Mouse (Mus musculus): ENCODE data around the gene Olfr780.
"Not testable (repeated sequence)": the region's sequence is repeated elsewhere in the genome, so short reads cannot be mapped to it uniquely, and the experiment has no call there.

Gene Olfr780

DNA sequence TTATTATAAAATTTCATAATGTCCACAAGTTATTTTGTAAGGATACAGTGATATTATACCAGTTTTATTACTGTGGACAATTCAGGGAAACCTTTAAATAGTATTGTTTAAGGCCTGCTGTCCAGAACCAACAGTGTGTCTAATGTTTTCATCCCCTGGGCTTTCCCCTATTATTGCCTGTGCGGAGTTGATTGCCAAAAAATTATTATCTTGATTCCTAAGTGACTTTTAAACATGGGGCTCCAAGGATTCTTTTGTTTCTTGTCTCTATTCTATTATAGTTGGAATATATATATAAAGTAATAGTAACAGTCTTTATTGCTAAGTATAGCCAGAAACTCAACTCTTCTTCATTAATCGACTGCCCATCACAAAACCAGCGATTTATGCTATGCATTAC, at the start of gene Olfr780:
Olfr780 (plus strand) TSS at position 301 of the 400 bp plus-strand sequence.
- DNase-seq = no peak

DNA sequence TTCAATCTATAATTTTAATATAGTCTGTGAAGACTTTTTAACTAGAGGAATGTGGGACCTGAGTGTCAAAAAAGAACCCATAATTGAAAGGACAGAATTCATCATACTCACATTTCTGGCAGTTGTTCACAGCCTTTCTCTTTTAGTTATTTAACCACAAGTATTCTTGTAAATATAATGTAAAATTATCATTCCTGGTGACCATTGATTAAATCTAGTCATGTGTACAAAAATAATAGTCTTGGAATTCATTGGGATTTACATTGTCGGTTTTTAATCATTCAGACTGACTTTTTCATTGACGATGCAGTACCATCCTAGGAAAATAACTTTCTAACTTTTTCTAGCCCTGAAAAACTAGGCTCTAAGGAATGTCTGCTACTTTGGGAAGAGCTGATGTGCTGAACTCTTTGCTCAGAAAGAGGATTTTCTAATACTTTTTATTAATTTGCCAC, 46.8 kb upstream of the Olfr780 start, which contains the start of gene Olfr777:
Olfr777 (minus strand) TSS at position 405 of the 455 bp plus-strand sequence.
- DNase-seq = no peak

DNA sequence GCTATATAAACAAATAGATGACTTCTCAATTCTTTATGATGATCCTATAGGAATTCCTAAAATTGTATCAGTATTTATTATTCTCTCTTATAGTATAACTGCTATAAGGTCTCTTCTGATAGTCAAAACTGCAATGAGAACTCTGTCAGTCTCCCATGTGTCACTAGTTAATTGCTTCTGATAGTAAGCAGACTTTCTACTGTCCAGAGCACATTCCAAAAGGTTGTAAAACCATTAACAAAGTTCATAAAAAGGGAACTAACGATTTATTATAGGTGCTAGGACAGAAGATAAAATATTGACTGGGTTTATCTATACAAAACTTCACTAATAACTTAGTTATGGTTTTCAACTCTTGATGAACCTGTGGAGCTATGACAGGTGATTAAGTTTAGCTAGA, 4.9 kb upstream of the Olfr780 start:
- DNase-seq = not testable (repeated sequence)

DNA sequence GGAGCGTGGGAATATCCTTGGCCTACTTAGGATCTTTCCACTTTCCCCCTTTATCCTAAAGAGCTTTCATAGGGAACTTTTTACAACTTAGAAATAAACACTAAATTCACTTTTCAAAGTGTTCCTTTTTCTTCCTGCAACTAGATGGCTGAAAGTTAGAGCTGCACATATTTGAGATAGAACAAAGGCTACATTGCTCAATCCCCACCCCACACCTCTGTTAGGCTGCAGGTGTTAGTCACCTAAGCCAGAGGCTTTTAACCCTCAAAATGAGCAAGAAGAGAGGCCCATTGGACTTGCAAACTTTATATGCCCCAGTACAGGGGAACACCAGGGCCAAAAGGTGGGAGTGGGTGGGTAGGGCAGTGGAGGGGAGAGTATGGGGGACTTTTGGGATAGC, 4.4 kb upstream of the Olfr780 start:
- DNase-seq = not testable (repeated sequence)

DNA sequence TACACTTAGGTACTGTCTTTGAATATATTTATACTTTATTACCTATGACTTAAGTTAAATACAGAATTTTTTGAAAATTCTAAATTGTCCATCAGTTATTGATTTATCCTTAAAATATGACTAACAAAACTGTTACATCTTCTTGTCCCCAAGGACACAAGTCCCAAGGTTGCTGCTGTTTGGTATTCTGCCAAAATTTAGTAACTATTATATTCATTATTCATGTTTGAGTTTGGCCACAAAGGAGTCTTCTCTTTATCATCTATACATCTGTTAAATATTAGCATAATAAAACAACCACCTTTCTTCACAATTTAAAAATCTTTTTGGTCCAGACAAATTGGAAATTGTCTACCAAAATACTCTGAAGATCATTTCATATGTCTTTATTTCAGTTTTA, 10.6 kb downstream of the Olfr780 start, which contains the start of gene Olfr781:
Olfr781 (plus strand) TSS at position 301 of the 400 bp plus-strand sequence.
- no peak for DNase-seq

DNA sequence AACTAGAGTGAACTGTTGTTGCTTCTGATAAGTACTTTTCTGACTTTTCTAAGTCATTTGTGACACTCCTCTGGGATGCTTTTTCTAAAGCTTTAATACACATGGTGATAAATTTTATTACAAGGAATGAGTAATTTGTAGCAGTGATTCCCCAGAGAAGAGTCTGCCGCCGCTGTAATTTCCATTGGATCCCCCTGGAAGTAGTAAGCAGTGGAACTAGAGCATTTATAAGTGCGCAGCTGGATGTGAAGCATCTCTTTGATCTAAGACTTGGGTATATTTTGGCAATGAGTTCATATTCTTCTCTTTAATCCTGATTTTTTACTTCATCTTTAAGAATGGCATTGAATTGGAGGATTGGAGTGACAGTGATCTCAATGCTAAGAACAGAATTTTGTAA, 30.6 kb downstream of the Olfr780 start, which contains the start of gene Olfr782:
Olfr782 (plus strand) TSS at position 301 of the 400 bp plus-strand sequence.
- DNase-seq = no peak

DNA sequence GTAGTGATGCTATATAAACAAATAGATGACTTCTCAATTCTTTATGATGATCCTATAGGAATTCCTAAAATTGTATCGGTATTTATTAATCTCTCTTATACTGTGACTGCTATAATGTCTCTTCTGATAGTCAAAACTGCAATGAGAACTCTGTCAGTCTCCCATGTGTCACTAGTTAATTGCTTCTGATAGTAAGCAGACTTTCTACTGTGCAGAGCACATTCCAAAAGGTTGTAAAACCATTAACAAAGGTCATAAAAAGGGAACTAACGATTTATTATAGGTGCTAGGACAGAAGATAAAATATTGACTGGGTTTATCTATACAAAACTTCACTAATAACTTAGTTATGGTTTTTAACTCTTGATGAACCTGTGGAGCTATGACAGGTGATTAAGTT, 34.6 kb downstream of the Olfr780 start:
- not testable (repeated sequence) for DNase-seq

DNA sequence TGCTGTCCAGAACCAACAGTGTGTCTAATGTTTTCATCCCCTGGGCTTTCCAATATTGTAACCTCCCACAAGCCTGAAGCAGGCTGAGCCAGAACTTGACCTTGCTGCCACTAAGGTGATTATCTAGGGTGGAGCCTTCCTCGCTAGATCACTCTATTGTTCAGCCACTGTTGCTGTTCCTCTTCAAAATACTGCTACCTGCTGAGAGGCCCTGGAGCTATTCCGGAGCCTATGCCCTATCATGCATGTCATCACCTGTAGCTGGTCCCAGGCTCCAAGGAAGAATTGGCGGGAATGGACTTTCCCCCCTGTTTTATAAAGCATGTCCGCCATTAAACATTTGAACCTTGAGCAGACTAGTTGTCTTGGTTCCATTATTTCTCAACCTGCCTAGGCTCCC, 38.6 kb downstream of the Olfr780 start:
- DNase-seq = not testable (repeated sequence)

DNA sequence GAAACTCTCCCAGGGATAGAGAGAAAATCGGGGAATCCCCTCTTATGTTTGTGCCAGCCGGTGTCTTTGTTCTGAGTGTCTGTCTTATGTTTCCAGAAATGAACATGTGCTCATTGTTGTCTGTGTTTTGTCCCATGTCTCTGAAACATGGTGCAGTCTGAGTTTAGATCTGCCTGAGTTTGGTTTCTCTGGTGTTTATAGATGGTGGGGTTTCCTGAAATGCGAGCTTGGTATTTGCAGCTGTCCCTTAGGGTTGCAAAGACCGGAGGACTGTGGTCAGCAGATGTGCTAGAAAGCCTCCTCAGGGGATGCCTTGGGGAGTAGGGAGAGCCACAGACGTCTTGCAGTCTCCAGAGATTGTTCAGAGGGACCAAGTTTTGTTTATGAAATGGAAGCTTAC, 39.4 kb downstream of the Olfr780 start:
- no peak for DNase-seq

Measured in cerebellum, adult 11-12 months (tissue).